Mouse (Mus musculus) lung, adult 2 months (tissue): Measurements from ENCODE around the gene Tspo. TPM values are rescaled to one million over a fixed set of nuclear protein-coding genes. Genes with fewer than 3 reads are reported as not detected.

ENCODE experiments used
- DNase-seq: peaks from one replicate; pipeline ENCODE4 v3.0.0; 2022
- H3K4me1 ChIP-seq: fragments of 200-500 bp; 2 replicates; pipeline ENCODE4 v1.6.1; 2011; ENCODE audit warnings: low read length; ENCODE audit not compliant: control insufficient read depth, insufficient read depth
- H3K4me3 ChIP-seq: fragments of 200-500 bp; replicated peaks from 2 replicates; pipeline ENCODE3; 2011; ENCODE audit warnings: low read depth, mild to moderate bottlenecking, control low read depth, low read length; ENCODE audit errors: extremely low read depth
- CTCF ChIP-seq: fragments of 200-500 bp; IDR thresholded peaks from 2 replicates; pipeline ENCODE4 v1.5.1; 2011; ENCODE audit warnings: mild to moderate bottlenecking, low read length, control low read depth; ENCODE audit not compliant: insufficient read depth
- POLR2A ChIP-seq: fragments of 200-500 bp; IDR thresholded peaks from 2 replicates; pipeline ENCODE4 v1.6.1; 2011; ENCODE audit warnings: low read depth, mild to moderate bottlenecking, control low read depth, low read length, borderline replicate concordance; ENCODE audit errors: extremely low read depth
- WGBS: fragments of 180-500 bp; shearing (Covaris S2); methylation state at CpG from one replicate; pipeline ENCODE4 v1.1.7; 2018; 5-methylcytosine and 5-hydroxymethylcytosine counted together
- polyA plus RNA-seq: library from polyadenylated mRNA; depleted of rRNA; stranded (reverse); fragments of >200 nt; gene quantifications from 2 replicates; pipeline ENCODE4 v1.2.3, GENCODE M21; 2012

The Tspo gene
- polyA plus RNA-seq, 1 experiment = 396 TPM

DNA sequence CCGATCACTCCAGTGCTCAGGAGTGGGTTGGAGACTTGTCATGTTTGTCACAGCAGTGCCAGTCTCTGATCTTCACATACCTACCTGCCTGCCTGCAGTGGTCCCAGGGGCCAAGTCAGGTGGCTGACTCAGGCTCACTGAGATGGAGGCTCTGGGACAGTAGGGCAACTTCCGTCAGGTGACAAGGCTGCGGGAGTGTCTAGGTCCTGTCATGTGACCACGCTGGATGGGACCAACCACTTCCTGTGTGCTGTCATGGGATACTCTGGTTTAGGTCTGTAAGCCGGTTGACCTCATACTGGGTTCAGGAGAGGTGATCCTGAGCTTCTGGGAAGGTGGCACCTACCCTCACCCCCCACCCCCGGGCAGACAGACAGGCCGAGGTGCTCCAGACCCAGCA lies 17.4 kb upstream of the Tspo start:
- no peaks in the 10 kb centered on the region; the same call in 1 of the 2 replicates for H3K4me1 ChIP-seq
- no peak for DNase-seq
- TF ChIP-seq CTCF (no peak), POLR2A (no peak)
- 85% methylated on average over 7 of the region's 7 CpGs for WGBS
- no peak overlapping the region for H3K4me3 ChIP-seq

DNA sequence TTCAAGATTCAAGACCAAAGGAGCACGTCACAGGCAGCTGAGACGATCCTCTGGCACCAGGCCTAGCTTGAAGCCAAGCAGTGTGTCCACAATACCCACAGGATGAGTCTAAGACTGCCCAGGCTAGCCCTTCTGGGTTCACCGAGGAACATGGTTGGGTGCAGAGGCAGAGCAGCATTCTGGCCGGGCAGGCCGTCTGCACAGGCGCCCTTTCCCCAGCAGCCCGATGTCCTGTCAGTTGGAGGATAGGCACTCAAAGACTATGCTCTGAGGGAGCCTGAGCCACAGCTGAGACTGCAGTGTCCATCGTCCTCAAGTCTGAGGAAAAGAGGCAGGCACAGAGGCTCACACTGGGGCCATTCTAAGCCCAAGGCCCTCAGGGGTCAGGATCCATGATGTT lies 16.2 kb upstream of the Tspo start:
- no peak for DNase-seq
- 86% methylated on average over 8 of the region's 8 CpGs for WGBS
- Histone ChIP-seq H3K4me3 (no peak overlapping the region), H3K4me1 (no peaks in the 10 kb centered on the region; the same call in 1 of the 2 replicates)
- TF ChIP-seq CTCF (no peak), POLR2A (no peak)

DNA sequence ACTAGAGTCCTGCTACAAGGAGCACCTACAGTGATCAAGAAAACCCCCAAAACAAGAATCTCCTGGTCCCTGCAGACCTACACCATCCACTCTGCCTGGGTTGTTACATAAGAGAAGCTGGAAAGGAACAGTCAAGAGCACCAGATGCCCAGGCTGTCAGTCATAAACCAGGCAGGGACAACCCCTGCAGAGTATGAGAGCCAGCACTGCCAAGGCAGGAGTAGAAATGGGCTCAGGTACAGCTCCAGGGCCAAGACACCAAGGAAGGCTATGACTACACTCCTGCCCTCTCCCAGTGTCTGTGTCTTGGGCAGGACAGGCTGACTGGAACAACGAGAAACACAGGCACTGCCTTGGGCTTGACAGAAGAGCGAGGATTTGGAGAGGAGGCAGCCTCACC lies 13.3 kb upstream of the Tspo start:
- no peak for DNase-seq
- H3K4me3 ChIP-seq = no peak overlapping the region
- peaks cover 3% of the 10 kb centered on the region for H3K4me1 ChIP-seq
- no peak for TF ChIP-seq POLR2A
- no peak for TF ChIP-seq CTCF
- WGBS = 68% methylated on average over 2 of the region's 2 CpGs

DNA sequence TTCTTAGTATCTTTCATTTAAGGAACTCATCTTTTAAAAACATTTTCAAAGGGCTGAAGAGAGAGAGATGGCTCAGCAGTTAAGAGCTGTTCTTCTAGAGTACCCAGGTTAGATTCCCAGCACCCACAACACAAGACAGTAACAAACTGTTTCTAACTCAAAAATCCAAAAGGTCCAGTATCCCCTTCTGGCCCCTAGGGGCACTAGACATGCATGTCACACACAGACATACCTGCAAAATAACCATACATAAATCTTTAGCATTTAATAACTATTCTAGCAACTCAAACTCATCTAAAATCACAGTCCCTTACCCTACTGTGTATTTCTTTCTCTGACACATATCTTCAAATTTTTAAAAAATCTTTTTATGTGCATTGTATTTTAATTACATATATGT lies 9.6 kb upstream of the Tspo start:
- Histone ChIP-seq H3K4me3 (no peak overlapping the region), H3K4me1 (peaks cover 6% of the 10 kb centered on the region)
- TF ChIP-seq POLR2A = no peak
- TF ChIP-seq CTCF = no peak
- no peak for DNase-seq

DNA sequence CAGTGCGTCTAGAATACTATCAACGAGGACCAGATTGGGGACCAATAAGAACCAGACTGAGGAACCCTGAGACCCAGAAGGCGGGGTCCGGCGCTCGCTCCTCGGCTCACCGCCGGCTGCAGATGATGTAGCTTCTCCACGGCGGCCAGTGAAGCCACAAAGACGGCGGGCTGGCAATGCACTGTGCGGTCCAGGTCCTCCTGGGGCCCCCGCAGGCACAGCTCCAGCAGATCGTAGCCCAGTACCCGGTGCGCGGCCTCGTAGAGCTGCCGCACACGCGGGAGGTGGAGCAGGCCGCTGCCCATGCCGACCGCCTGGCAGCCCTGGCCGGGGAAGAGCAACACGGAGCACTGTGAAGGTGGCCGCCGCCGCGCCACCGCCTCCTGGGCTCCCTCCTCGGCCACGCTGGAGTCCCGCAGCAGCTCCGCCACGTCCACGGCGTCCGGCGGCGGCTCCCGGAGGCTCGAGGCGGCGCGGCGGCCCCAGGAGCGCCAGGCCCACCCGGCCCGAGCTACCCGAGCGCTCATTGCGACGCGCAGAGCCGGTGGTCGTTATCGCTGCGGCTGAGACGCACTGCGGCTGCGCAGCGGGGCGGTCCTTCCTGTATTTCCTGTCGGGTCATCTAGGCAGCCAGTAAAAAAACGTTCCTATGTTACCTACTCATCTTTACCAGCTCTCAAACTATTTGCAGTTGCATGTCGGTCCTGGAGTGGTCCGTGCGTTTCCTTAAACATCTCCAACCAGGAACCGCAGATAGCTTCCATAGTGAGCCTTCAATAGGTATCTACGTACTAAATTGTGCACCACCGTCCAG lies 8.0 kb upstream of the Tspo start:
- peaks cover 6% of the 10 kb centered on the region for H3K4me1 ChIP-seq
- no peak for TF ChIP-seq CTCF
- peak; percentile 92 for TF ChIP-seq POLR2A

DNA sequence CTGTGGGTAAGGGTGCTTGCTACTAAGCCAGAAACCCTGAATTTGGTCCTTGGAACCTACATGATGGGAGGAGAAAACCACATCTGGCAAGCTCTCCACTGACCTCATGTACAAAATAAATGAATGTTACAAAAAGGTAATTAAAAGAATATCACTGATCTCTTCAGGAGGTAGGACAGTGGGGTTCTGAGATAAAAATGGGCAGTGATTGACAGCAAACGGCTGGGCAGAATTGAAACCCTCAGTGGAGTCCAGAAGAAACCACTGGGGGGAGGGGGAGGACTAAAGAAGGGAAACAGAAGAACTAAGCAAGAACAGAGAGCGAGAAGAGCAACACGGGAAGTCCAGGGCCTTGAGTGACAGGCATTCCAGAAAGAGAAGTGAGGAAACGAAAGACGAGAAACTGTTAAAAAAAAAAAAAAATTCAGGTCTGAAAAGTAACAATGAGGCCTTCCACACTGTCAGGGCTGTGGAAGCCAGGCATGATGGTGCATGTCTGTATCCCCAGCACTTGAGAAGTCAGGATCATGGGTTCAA lies 2.4 kb upstream of the Tspo start:
- H3K4me3 ChIP-seq = no peak overlapping the region
- no peak for TF ChIP-seq POLR2A
- TF ChIP-seq CTCF = no peak
- H3K4me1 ChIP-seq = peaks cover 17% of the 10 kb centered on the region
- 61% methylated on average over 5 of the region's 5 CpGs for WGBS
- DNase-seq = no peak

More for the DNA sequence above, 8.0 kb upstream of the Tspo start:
- H3K4me3 ChIP-seq = peak overlapping the region; percentile 84
- peak; percentile 84 for DNase-seq
- WGBS = under 1% methylated on average over 74 of the region's 74 CpGs

DNA sequence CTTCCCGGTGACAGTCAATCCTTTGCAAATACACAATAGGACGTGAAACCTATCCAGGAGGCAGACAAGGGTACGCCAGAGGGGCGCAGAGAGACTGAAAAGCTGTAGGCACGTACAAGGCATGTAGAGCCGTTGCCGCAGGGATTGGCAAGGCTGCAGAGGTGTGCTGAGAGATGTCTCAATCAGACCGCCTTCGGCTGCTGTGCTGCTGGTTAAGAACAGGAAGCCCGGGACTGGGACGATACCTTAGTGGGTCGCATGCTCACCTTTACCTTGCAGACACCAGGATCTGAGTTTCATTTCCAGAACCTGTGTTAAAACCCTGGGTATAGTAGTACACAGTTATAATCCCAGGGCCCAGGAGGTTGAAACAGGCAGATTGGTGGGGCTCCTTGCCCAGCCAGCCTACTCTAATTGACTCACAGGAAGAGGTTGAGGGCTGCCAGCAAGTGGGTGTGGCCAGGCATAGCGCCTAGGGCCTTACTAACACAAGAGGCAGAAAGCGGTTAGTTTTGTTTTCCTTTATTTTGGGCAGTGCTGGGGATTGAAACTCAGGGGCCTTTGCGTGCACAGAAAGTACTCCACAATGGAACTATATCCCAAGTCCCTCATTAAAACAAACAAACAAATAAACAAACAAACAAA lies 644 bp upstream of the Tspo start:
- TF ChIP-seq CTCF (no peak), POLR2A (peak; percentile 63; the same call in 1 of the 2 replicates)
- whole genome bisulfite sequencing = 24% methylated on average over 15 of the region's 15 CpGs

DNA sequence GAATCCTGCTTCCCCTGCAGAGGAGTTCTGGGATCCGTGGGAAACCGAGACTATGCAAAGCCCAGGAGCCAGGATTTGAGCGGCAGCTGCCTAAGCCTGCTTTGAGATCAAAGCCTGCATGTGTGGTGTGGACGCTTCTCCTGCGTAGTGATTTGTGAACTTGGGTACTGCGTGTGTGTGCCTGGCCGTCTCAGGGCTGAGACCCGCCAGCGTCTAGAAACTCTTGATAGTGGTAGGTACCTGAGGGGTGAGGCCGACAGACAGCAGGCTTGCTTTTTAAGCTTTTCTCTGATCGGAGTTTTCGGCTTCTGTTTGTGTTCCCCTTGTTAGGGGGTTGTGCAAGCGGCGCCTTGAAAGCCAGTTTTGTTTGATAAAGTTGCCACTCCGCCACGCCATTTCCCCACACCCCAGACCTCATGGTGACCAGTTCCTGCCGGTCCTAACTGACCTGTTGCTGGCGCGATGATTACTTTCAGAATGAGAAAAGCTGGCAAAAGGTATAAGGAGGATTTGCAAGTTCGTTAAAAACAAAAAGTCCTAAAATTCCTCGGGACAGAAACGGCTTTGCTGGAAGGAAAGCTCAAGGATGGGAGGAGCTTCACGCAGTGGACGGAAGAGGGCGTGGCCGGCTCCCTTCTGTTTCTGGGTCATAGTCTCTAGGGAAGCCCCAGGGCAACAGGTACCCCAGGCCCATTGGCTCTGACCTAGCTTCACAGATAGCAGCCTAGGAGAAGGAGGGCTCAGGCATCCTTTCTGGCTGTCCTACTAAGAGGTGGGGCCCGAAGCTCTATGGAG lies 662 bp downstream of the Tspo start:
- DNase-seq = peak; percentile 68
- Histone ChIP-seq H3K4me3 (peak overlapping the region; percentile 93), H3K4me1 (peaks cover 20% of the 10 kb centered on the region)
- 1% methylated on average over 27 of the region's 27 CpGs for WGBS
- TF ChIP-seq POLR2A (peak; percentile 49; the same call in 1 of the 2 replicates), CTCF (no peak)

More for the DNA sequence above, 644 bp upstream of the Tspo start:
- Histone ChIP-seq H3K4me1 (peaks cover 18% of the 10 kb centered on the region), H3K4me3 (peak overlapping the region; percentile 30)
- DNase-seq = peak; percentile 80

DNA sequence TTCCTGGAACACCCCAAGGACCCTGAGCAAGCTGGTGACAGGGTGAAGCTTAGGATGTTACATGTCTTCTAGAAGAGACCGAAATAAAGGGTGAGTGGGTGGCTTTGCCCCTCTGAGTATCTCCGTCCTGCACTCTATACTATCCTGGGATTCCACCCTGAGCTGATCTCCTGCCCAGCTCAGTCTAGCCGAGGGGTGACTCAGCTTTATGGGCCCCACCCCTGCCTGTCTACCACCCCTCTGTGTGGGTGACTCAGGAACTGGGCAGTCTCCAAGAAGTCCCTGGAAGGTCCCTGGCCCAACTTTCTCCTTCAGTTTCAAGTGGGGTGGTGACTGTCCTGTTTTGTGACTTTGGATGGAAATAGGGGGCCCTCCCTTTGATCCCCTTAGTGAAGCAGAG lies 2.0 kb downstream of the Tspo start:
- no peak for TF ChIP-seq POLR2A
- TF ChIP-seq CTCF = no peak
- Histone ChIP-seq H3K4me3 (no peak overlapping the region), H3K4me1 (peaks cover 20% of the 10 kb centered on the region)
- WGBS = 42% methylated on average over 3 of the region's 3 CpGs
- DNase-seq = no peak
